Mouse (Mus musculus) myocyte (in vitro differentiated cells): ENCODE data around the gene Gm10135.

ENCODE experiments used
- POLR2A ChIP-seq: IDR thresholded peaks from one replicate; pipeline ENCODE4 v1.6.1; 2011; ENCODE audit warnings: low read depth, mild to moderate bottlenecking, control low read depth, moderate library complexity; ENCODE audit not compliant: insufficient read length
- POLR2AphosphoS2 ChIP-seq: IDR thresholded peaks from one replicate; pipeline ENCODE4 v1.6.1; 2011; ENCODE audit warnings: low read depth, control low read depth; ENCODE audit not compliant: insufficient read length
- SRF ChIP-seq: IDR thresholded peaks from one replicate; pipeline ENCODE4 v1.6.1; 2011; ENCODE audit warnings: low read depth; ENCODE audit not compliant: control insufficient read depth, insufficient read length

DNA sequence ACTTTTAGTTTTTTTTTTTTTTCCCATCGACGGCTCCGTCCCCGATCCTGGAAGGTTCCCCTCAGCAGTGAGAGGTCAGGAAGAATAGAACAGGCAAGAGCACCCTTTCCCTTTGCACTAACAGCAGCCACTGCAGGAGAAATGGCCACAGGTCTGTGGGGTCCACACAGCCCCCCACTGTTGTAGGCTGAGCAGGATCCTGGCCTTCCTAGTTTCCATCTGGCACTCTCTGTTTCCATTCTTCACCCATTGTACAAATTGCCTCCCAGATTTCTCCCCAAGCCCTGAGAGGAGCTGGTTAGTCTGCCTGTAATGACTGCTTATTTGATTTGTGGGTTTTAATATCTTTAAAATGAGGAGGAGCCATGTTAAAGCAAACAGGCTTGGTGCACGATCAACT lies 29.5 kb upstream of the Gm10135 start:
- no peak for TF ChIP-seq SRF
- TF ChIP-seq POLR2AphosphoS2: no peak
- TF ChIP-seq POLR2A: no peak
